Mouse (Mus musculus) right cerebral cortex, postnatal 10 days (tissue): Measurements from ENCODE around the gene Rpe65.

Experiments
- DNase-seq, 2 experiments: peaks; one replicate each; pipeline ENCODE4 v3.0.0; 2021; ENCODE audit warnings: low spot score in 2 of 2

Gene Rpe65

DNA sequence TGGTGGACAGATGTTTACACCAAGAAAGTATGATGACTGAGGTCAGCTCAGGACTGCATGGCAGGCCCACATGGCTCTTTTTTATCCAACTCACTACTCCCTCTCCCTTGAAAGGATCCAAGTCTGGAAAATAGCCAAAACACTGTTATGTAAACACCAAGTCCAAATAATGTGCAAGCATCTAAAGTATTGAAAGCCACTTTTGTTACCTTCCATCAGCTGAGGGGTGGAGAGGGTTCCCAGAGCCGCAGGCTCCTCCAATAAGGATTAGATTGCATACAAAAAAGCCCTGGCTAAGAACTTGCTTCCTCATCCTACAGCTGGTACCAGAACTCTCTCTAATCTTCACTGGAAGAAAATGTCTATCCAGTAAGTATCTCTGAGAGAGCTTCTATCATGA is at the start of gene Rpe65:
TSS of gene Rpe65 (plus strand) at position 301 of the 400 bp plus-strand sequence.
- no peak for DNase-seq

DNA sequence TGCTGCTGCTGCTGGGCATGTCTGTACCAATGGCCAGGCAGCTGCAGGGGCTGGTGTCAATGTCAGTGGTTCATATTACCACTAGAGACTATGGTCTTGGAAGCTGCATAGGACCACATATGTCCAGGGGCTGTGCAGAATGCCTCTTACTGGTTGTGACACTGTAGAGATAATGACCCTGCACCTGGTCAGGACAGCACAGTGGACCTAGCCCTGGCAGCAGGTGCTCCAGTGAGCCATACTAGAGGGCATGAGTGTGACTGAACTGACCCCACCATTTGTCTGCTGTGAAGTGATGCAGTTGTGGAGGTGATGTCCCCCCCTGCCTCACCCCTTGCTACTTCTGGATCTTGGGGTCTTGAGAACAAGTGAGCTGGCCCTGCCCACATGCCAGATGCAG is 48.8 kb upstream of the Rpe65 start:
- no peak for DNase-seq

DNA sequence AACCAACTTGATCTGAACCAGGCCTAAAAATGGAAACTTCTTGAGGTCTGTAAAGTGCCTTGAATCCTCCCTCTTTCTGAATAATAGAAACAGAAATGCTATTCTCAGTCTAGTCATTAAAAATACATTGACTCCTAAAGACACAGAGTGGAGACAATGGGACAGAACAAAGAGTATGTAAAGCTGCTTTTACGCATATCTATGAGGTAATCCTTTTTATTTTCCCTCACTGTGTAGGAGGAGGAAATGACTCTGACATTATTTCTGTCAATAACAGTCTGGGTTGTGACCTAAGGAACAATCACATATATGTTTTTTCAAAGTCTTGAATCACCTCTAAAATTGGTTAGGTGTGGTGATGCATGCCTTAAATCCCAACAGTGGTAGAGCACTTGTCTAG is 16.0 kb downstream of the Rpe65 start:
- no peak for DNase-seq

DNA sequence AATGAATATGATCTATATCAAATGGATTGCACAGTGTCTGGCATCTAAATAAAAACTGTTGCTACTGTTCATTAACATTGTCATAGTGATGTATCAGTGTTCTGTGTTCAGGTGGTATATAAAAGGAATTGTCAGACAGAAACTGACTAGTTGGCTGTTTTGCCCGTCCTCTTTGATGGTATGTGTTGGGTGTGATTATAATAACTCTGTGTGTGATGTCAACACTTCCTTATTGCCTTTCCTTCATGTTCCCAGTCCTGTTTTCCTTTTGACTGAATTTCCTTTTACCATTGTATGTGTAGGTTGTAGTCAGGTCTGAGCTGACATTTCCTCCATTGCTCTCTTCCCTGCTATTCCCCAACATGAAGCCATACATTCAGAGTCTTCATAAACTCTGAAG is 22.1 kb downstream of the Rpe65 start:
- DNase-seq = no peak

DNA sequence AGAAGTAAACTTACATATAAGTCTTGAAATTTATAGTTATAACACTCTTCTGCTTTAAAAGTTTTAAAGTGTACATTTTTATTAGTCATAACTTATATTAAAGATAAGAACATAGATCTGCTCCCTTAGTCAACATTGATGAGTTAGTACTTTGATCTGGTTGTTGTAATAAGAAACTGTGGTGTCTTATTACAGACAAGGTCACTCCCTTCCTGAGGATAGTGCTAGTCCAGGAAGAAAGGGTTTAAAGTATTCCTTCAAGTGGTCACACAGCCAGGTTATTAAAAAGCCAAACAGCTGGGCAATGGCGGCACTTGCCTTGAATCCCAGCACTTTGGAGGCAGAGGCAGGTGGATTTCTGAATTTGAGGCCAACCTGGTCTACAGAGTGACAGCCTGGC is 25.0 kb downstream of the Rpe65 start:
- DNase-seq = no peak

DNA sequence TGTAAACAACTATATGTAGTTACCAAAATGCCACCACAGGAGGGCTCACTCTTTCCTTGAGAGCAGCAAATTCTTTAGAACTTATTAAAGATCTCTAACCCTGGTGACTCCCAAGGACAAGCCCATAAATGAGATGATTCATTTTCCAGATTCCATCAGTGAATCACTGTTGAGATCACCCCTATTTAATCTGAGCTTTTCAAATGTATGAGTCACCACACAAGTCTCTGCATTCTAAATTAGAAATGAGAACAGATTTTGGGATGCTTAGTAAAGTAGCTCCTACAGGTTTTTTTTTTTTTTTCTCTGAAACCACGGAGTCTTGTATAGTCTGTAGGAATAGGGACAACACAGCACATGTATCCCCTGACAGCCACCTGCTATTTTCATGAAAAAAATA is 61.8 kb downstream of the Rpe65 start:
- DNase-seq = no peak

DNA sequence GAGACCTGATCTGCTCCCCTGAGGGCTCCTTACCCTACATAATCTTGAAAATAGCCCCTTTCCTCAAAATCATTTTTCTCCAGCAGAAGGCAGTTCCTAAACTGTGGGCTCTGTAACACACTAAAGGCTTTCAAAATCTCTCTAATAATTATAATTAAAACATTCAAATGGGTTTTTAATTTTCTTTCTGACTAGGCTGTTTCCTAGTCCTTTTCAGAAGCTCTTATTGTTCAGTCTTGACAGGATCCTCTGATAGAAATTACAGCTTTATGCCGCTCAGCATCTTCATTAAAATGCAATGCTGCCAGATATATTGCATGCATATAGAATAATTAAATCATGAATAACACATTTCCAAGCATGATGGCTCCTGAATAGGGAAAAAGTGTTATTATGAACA is 64.4 kb downstream of the Rpe65 start:
- no peak for DNase-seq
